Mouse (Mus musculus) small intestine, adult 2 months (tissue): ENCODE measurements around the gene Soat2. TPM values are rescaled to one million over a fixed set of nuclear protein-coding genes. Genes with fewer than 3 reads are reported as not detected.

Experiments used
- H3K27ac ChIP-seq: fragments of 200-500 bp; 2 replicates; pipeline ENCODE4 v1.5.1; 2012; ENCODE audit warnings: low read depth, low read length, control low read depth, inconsistent platforms; ENCODE audit not compliant: insufficient read depth
- H3K27me3 ChIP-seq: fragments of 200-500 bp; 2 replicates; pipeline ENCODE4 v1.6.1; 2012; ENCODE audit warnings: mild to moderate bottlenecking, moderate library complexity, low read length, inconsistent platforms; ENCODE audit not compliant: control insufficient read depth, insufficient read depth
- H3K36me3 ChIP-seq: fragments of 200-500 bp; 2 replicates; pipeline ENCODE4 v1.6.1; 2012; ENCODE audit warnings: mild to moderate bottlenecking, low read length, control low read depth, inconsistent platforms; ENCODE audit not compliant: control insufficient read depth, insufficient read depth
- H3K4me1 ChIP-seq: fragments of 200-500 bp; 2 replicates; pipeline ENCODE4 v1.6.1; 2012; ENCODE audit warnings: low read length, inconsistent platforms, mixed read lengths; ENCODE audit not compliant: control insufficient read depth, insufficient read depth, insufficient read length
- H3K4me3 ChIP-seq: fragments of 200-500 bp; 2 replicates; pipeline ENCODE4 v1.5.1; 2012; ENCODE audit warnings: low read depth, mild to moderate bottlenecking, control low read depth, inconsistent platforms, low read length, moderate library complexity
- CTCF ChIP-seq: fragments of 200-500 bp; IDR thresholded peaks from 2 replicates; pipeline ENCODE4 v1.5.1; 2012; ENCODE audit warnings: low read depth, mild to moderate bottlenecking, control low read depth, inconsistent platforms, low read length, moderate library complexity, mixed read lengths; ENCODE audit not compliant: insufficient replicate concordance, insufficient read length; ENCODE audit errors: extremely low read depth
- POLR2A ChIP-seq: fragments of 200-500 bp; IDR thresholded peaks from 2 replicates; pipeline ENCODE4 v1.6.1; 2012; ENCODE audit warnings: low read depth, mild to moderate bottlenecking, control low read depth, inconsistent platforms, low read length, moderate library complexity
- WGBS: fragments of 180-500 bp; shearing (Covaris S2); methylation state at CpG from one replicate; pipeline ENCODE4 v1.1.7; 2018; 5-methylcytosine and 5-hydroxymethylcytosine counted together
- polyA plus RNA-seq: library from polyadenylated mRNA; depleted of rRNA; stranded (reverse); fragments of >200 nt; gene quantifications from 2 replicates; pipeline ENCODE4 v1.2.3, GENCODE M21; 2012

Gene Soat2
- polyA plus RNA-seq, 1 experiment = 454 TPM

DNA sequence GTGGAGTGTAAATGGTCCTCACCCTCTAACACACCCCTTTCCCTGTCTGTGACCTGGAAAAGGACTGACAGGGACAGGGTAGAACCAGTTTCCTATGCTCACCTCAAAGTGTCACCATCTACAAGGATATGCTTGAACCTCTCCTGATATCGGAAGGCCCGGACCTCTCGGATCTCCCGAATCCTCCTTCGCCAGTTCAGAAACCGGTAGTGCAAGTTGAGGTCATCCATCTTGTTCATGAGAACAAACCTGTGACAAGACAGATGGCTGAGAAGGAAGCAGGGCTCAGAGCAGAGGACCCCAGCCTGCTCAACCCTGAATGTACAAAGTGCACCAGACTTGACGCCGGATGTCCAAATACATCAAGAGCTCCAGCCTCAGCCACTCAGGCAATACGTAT lies 17.0 kb upstream of the Soat2 start:
- H3K27ac ChIP-seq = no peak overlapping the region
- H3K4me3 ChIP-seq = no peak overlapping the region
- no peaks in the 10 kb centered on the region for H3K27me3 ChIP-seq
- H3K4me1 ChIP-seq = peaks cover 3% of the 10 kb centered on the region; the same call in 1 of the 2 replicates
- WGBS = 86% methylated on average over 9 of the region's 9 CpGs
- TF ChIP-seq CTCF (no peak), POLR2A (no peak)
- H3K36me3 ChIP-seq = peaks cover 40% of the 10 kb centered on the region

- Histone ChIP-seq H3K4me1 (peaks cover 3% of the 10 kb centered on the region; the same call in 1 of the 2 replicates), H3K4me3 (no peak overlapping the region), H3K36me3 (peaks cover 34% of the 10 kb centered on the region), H3K27ac (no peak overlapping the region), H3K27me3 (no peaks in the 10 kb centered on the region)
- WGBS = 62% methylated on average over 2 of the region's 2 CpGs
- TF ChIP-seq CTCF = no peak
- no peak for TF ChIP-seq POLR2A
Observed at GRCm38 (mm10) chr15:102134709-102135108, 15.6 kb upstream of the Soat2 start.

GRCm38 (mm10) chr15:102135522-102136128 lies 14.7 kb upstream of the Soat2 start:
- 2% methylated on average over 35 of the region's 35 CpGs for WGBS
- peak overlapping the region; percentile 6; the same call in 1 of the 2 replicates for H3K27ac ChIP-seq

DNA sequence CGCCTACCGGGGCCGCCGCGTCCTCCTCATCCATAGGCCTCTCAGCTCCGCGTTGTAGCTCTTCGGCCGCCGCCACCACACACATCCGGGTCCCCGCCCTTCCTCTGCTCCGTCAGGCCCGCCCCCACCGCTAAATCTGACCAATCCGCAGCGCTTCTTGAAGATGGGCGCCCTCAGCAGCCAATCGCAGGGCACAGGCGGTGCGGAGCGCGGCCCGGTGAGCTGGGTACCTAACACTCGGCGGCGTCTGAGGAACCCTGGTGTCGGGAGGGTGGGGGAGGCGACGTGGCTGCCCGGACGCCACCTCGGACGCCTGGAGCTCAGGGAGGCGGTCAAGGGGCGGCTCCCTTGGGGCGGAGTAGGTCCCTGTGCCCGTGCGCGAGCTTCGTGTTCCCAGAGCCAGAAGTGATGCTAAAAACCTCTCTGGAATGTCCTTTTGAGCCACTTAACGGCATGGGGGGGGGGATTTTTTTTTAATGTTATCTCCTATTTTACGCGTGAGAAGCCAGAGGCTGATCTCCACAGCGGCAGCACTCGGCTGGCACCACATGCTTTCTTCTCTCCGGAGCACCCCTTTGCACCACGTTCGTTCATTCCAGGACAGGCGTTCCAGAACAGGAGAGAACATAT lies 14.1 kb upstream of the Soat2 start, which contains the start of gene Spryd3:
Gene Spryd3 (minus strand): TSS at position 106 of the 630 bp plus-strand sequence.
- peak within 1 kb of the TSS; percentile 96 for H3K4me3 ChIP-seq
- peak within 1 kb of the TSS; percentile 6; the same call in 1 of the 2 replicates for H3K27ac ChIP-seq
- TF ChIP-seq CTCF (no peak), POLR2A (peak; percentile 52)
- 1% methylated on average over 48 of the region's 50 CpGs for WGBS
- H3K4me1 ChIP-seq = peaks cover 3% of the 10 kb centered on the region; the same call in 1 of the 2 replicates
- no peaks in the 10 kb centered on the region for H3K27me3 ChIP-seq
- peaks cover 19% of the 10 kb centered on the region for H3K36me3 ChIP-seq

More at GRCm38 (mm10) chr15:102135522-102136128, 14.7 kb upstream of the Soat2 start:
- H3K36me3 ChIP-seq = peaks cover 25% of the 10 kb centered on the region
- H3K4me1 ChIP-seq = peaks cover 3% of the 10 kb centered on the region; the same call in 1 of the 2 replicates
- no peaks in the 10 kb centered on the region for H3K27me3 ChIP-seq
- TF ChIP-seq POLR2A (no peak), CTCF (no peak)
- peak overlapping the region; percentile 96 for H3K4me3 ChIP-seq

DNA sequence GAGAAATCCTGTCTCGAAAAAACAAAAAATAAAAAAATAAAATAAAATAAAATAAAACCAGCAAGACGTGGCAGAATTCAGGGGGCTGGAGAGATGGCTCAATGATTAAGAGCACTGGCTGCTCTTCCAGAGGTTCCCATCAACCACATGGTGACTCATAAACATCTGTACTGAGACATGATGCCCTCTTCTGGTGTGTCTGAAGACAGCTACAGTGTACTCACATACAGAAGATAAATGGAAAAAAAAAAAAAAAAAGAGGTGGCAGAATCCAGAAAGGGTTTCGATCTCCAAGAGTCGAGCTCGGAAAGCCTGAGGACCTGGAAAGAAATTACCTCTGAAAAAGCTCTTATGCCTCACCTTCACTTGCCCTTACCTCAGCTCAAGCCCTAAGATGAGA lies 9.2 kb upstream of the Soat2 start:
- TF ChIP-seq POLR2A (no peak), CTCF (no peak)
- H3K4me3 ChIP-seq = no peak overlapping the region
- H3K27ac ChIP-seq = no peak overlapping the region
- 89% methylated on average over 5 of the region's 5 CpGs for WGBS
- no peaks in the 10 kb centered on the region for H3K36me3 ChIP-seq
- H3K4me1 ChIP-seq = no peaks in the 10 kb centered on the region
- peaks cover 4% of the 10 kb centered on the region; the same call in 1 of the 2 replicates for H3K27me3 ChIP-seq

GRCm38 (mm10) chr15:102142914-102143912 lies 7.1 kb upstream of the Soat2 start:
- Histone ChIP-seq H3K36me3 (no peaks in the 10 kb centered on the region), H3K27ac (no peak overlapping the region), H3K27me3 (peaks cover 4% of the 10 kb centered on the region; the same call in 1 of the 2 replicates), H3K4me1 (no peaks in the 10 kb centered on the region), H3K4me3 (no peak overlapping the region)
- TF ChIP-seq POLR2A = no peak
- no peak for TF ChIP-seq CTCF
- WGBS = 52% methylated on average over 23 of the region's 23 CpGs

DNA sequence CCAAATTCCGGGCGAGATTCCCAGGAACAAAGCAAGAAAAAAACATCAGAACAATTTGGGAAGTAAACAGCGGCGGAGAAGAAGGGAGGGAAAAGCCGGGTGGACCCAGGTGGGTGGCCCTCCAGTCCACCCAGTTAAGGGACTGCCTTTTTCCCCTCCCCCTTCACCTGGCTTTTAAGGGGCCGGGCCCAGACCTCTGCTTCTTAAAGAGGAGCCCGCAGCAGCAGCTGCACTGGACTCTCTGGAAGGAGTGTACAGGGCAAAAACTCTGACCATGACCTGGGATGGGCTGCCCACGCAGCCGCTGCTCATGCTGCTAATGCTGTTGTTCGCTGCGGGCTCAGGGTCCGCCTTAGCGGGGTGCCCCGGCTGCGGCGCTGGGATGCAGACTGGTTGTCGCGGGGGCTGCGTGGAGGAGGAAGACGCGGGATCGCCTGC lies 6.0 kb upstream of the Soat2 start, which contains the start of gene Igfbp6:
Gene Igfbp6 (plus strand): TSS at position 89 of the 438 bp plus-strand sequence.
- WGBS = 49% methylated on average over 22 of the region's 22 CpGs
- Histone ChIP-seq H3K27me3 (peaks cover 4% of the 10 kb centered on the region; the same call in 1 of the 2 replicates), H3K27ac (no peak within 1 kb of the TSS), H3K4me3 (no peak within 1 kb of the TSS), H3K36me3 (no peaks in the 10 kb centered on the region), H3K4me1 (peaks cover 6% of the 10 kb centered on the region)
- TF ChIP-seq POLR2A (no peak), CTCF (no peak)
